27 mouse cellular contexts compared by ENCODE assay signal in the genomic region with DNA sequence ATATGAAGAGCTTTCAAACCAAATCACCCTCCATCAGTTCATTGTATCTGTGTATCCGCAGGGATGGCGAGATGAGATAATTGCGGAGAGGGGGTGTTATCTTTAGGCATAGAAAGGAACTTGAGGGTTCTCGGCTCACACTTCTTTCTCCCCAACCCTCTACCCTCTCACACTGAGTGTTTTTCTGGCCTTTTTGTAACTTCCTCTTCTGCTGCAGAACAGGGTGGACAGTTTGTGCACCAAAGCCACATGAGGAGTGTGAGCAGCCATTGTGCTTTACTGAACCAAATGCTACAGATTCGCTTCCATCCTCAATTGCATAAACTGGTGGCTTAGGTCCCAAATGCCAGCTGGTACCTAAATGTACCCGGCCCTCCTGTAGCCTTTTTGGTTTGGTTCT. TPM values are rescaled to one million over a fixed set of nuclear protein-coding genes. Genes with fewer than 3 reads are reported as not detected.
"Had no signal": no experiment of that assay in that cellular context is flagged by ENCODE, and none has a peak within 500 bp of the region (broad histone marks: within the 10 kb centered on the region; RNA-seq: fewer than 3 reads in every experiment).

No protein-coding gene starts in this region.

- H3K4me2 ChIP-seq: limb, embryonic 13.5 days; liver, embryonic 12.5 days; liver, embryonic 15.5 days; lung, embryonic 15.5 days; midbrain, embryonic 12.5 days; midbrain, embryonic 15.5 days; neural tube, embryonic 13.5 days had no signal

- H3K36me3 ChIP-seq: limb, embryonic 10.5 days; limb, embryonic 13.5 days; liver, embryonic 12.5 days; liver, embryonic 15.5 days; lung, embryonic 15.5 days; midbrain, embryonic 12.5 days; midbrain, embryonic 15.5 days; neural tube, embryonic 13.5 days had no signal

- H3K9ac ChIP-seq: limb, embryonic 13.5 days; liver, embryonic 12.5 days; liver, embryonic 15.5 days; lung, embryonic 15.5 days; midbrain, embryonic 12.5 days; midbrain, embryonic 15.5 days; neural tube, embryonic 13.5 days had no signal

- DNase-seq: kidney, adult 2 months; kidney, postnatal 25 days; layer of hippocampus, adult 9-11 months; liver; lung, adult 18-20 months; lung, postnatal 10 days; lung, postnatal 36 days; retina, postnatal 1 day; right cerebral cortex, postnatal 25 days; thymus, adult 18-20 months; thymus, postnatal 36 days had no signal

- H3K4me1 ChIP-seq: limb, embryonic 10.5 days; limb, embryonic 13.5 days; liver, embryonic 12.5 days; liver, embryonic 15.5 days; lung, embryonic 15.5 days; midbrain, embryonic 12.5 days; midbrain, embryonic 15.5 days; neural tube, embryonic 13.5 days had no signal

- H3K27ac ChIP-seq: kidney, postnatal 0 days; layer of hippocampus, adult 2 months; left cerebral cortex, adult 2 months; limb, embryonic 10.5 days; limb, embryonic 13.5 days; liver, embryonic 12.5 days; liver, embryonic 15.5 days; lung, embryonic 15.5 days; midbrain, embryonic 12.5 days; midbrain, embryonic 15.5 days; neural tube, embryonic 13.5 days had no signal

- H3K9me3 ChIP-seq: limb, embryonic 10.5 days; limb, embryonic 13.5 days; liver, embryonic 12.5 days; liver, embryonic 15.5 days; lung, embryonic 15.5 days; midbrain, embryonic 12.5 days; midbrain, embryonic 15.5 days; neural tube, embryonic 13.5 days had no signal

- ATAC-seq: liver, embryonic 12.5 days; midbrain, embryonic 15.5 days had no signal

- H3K27me3 ChIP-seq: limb, embryonic 13.5 days; liver, embryonic 12.5 days; liver, embryonic 15.5 days; lung, embryonic 15.5 days; midbrain, embryonic 12.5 days; midbrain, embryonic 15.5 days; neural tube, embryonic 13.5 days had no signal

- H3K4me3 ChIP-seq: layer of hippocampus, adult 2 months; left cerebral cortex, adult 2 months; limb, embryonic 10.5 days; limb, embryonic 13.5 days; liver, embryonic 12.5 days; liver, embryonic 15.5 days; lung, embryonic 15.5 days; midbrain, embryonic 12.5 days; midbrain, embryonic 15.5 days; neural tube, embryonic 13.5 days had no signal

RNA-seq across cellular contexts. Expression of a gene that starts 13.7 kb away (rescaled TPM):
- polyA plus RNA-seq: small intestine, adult 2 months; spleen, adult 2 months had no signal

RNA-seq across cellular contexts. Expression of a gene that starts 34.1 kb away (rescaled TPM):
- total RNA-seq: layer of hippocampus, adult 2 months; layer of hippocampus, postnatal 25 days; left cerebral cortex, adult 2 months; neutrophil, adult 5-6 weeks had no signal
- polyA plus RNA-seq: limb, embryonic 13.5 days; liver, embryonic 12.5 days; liver, embryonic 15.5 days; lung, embryonic 15.5 days; midbrain, embryonic 12.5 days; midbrain, embryonic 15.5 days; neural tube, embryonic 13.5 days; spleen, adult 2 months; urinary bladder, adult 2 months had no signal
